30 mouse cellular contexts compared by ENCODE assay signal in genomic region chr13:112603839-112604238, GRCm38 (mm10). TPM values are rescaled to one million over a fixed set of nuclear protein-coding genes. Genes with fewer than 3 reads are reported as not detected.
"Had no signal": no experiment of that assay in that cellular context is flagged by ENCODE, and none has a peak within 500 bp of the region (broad histone marks: within the 10 kb centered on the region; RNA-seq: fewer than 3 reads in every experiment).

No protein-coding gene starts in this region.

- H3K9me3 ChIP-seq: heart, embryonic 10.5 days; heart, embryonic 12.5 days; hindbrain, embryonic 10.5 days; hindbrain, embryonic 12.5 days; kidney, embryonic 15.5 days; limb, embryonic 13.5 days; limb, embryonic 15.5 days; liver, embryonic 12.5 days had no signal

- H3K36me3 ChIP-seq: heart, embryonic 10.5 days; heart, embryonic 12.5 days; hindbrain, embryonic 10.5 days; hindbrain, embryonic 12.5 days; kidney, embryonic 15.5 days; limb, embryonic 13.5 days; limb, embryonic 15.5 days; liver, embryonic 12.5 days had no signal

- ATAC-seq: hindbrain, postnatal 0 days; intestine, embryonic 16.5 days had no signal

- DNase-seq: gastrocnemius, postnatal 14 days; gastrocnemius, postnatal 36 days; heart, adult 18-20 months; heart, postnatal 10 days; heart, postnatal 4 days; kidney, adult 11 months; kidney, postnatal 25 days; kidney, postnatal 4 days; layer of hippocampus, adult 9-11 months; layer of hippocampus, postnatal 36 days had no signal

- H3K4me3 ChIP-seq: heart, embryonic 10.5 days; heart, embryonic 12.5 days; hindbrain, embryonic 10.5 days; hindbrain, embryonic 12.5 days; kidney, embryonic 15.5 days; layer of hippocampus, adult 2 months; limb, embryonic 13.5 days; limb, embryonic 15.5 days; liver, embryonic 12.5 days had no signal

- H3K27ac ChIP-seq: heart, embryonic 10.5 days; hindbrain, embryonic 10.5 days; hindbrain, embryonic 12.5 days; hindbrain, embryonic 14.5 days; hindbrain, postnatal 0 days; kidney, embryonic 15.5 days; kidney, postnatal 0 days; layer of hippocampus, adult 2 months; limb, embryonic 13.5 days; limb, embryonic 15.5 days; liver, embryonic 12.5 days had no signal

- H3K9ac ChIP-seq: heart, embryonic 12.5 days; hindbrain, embryonic 12.5 days; hindbrain, embryonic 14.5 days; kidney, embryonic 15.5 days; limb, embryonic 13.5 days; limb, embryonic 15.5 days; liver, embryonic 12.5 days had no signal

- H3K27me3 ChIP-seq: heart, embryonic 12.5 days; hindbrain, embryonic 12.5 days; kidney, embryonic 15.5 days; limb, embryonic 13.5 days; limb, embryonic 15.5 days; liver, embryonic 12.5 days had no signal

- H3K4me2 ChIP-seq: heart, embryonic 12.5 days; hindbrain, embryonic 12.5 days; hindbrain, embryonic 14.5 days; kidney, embryonic 15.5 days; limb, embryonic 13.5 days; limb, embryonic 15.5 days; liver, embryonic 12.5 days had no signal

- H3K4me1 ChIP-seq: heart, embryonic 10.5 days; heart, embryonic 12.5 days; hindbrain, embryonic 10.5 days; hindbrain, embryonic 12.5 days; kidney, embryonic 15.5 days had no signal

RNA-seq across cellular contexts. Expression of gene Il31ra, which starts 9.7 kb away (rescaled TPM):
- total RNA-seq: gastrocnemius, adult 18-20 months; gastrocnemius, postnatal 36 days; heart, adult 18-20 months; heart, adult 8-10 months; heart, postnatal 25 days; heart, postnatal 4 days; hindbrain, postnatal 0 days; left cerebral cortex, postnatal 4 days; liver, adult 2 months had no signal
- polyA plus RNA-seq: hindbrain, embryonic 10.5 days; hindbrain, embryonic 12.5 days; hindbrain, postnatal 0 days; limb, embryonic 11.5 days; liver, adult 2 months had no signal

RNA-seq across cellular contexts. Expression of gene Ddx4, which starts 48.4 kb away (rescaled TPM):
- total RNA-seq: gastrocnemius, adult 18-20 months; gastrocnemius, adult 8-10 months; gastrocnemius, postnatal 14 days; gastrocnemius, postnatal 36 days; heart, postnatal 25 days; liver, adult 2 months had no signal
- polyA plus RNA-seq: liver, adult 2 months had no signal
